Mouse (Mus musculus) kidney, embryonic 16.5 days (tissue): ENCODE measurements around the gene Plpp3. TPM values are rescaled to one million over a fixed set of nuclear protein-coding genes. Genes with fewer than 3 reads are reported as not detected.
"Not testable (repeated sequence)": the region's sequence is repeated elsewhere in the genome, so short reads cannot be mapped to it uniquely, and the experiment has no call there.

Source experiments
- ATAC-seq: fragments of 200-750 bp; cut with Nextera tagmentation; 2 replicates; pipeline ENCODE4 v1.8.0; 2017; ENCODE audit warnings: moderate TSS enrichment; ENCODE audit not compliant: low FRiP score, low TSS enrichment
- H3K27ac ChIP-seq: fragments of 300-500 bp; sonication (generic); 2 replicates; pipeline ENCODE4 v1.5.1; 2014; ENCODE audit warnings: low read length
- H3K27me3 ChIP-seq: fragments of 300-500 bp; sonication (generic); 2 replicates; pipeline ENCODE4 v1.6.1; 2014; ENCODE audit warnings: low read length, control low read depth, mixed read lengths; ENCODE audit not compliant: insufficient read depth
- H3K36me3 ChIP-seq: fragments of 300-500 bp; sonication (generic); 2 replicates; pipeline ENCODE4 v1.6.1; 2014; ENCODE audit warnings: low read length, control low read depth, mixed read lengths; ENCODE audit not compliant: insufficient read depth
- H3K4me1 ChIP-seq: fragments of 300-500 bp; sonication (generic); 2 replicates; pipeline ENCODE4 v1.6.1; 2014; ENCODE audit warnings: low read length, control low read depth, mixed read lengths; ENCODE audit not compliant: insufficient read depth
- H3K4me2 ChIP-seq: fragments of 300-500 bp; sonication (generic); replicated peaks from 2 replicates; pipeline ENCODE4 v1.6.1; 2014; ENCODE audit warnings: low read depth, low read length
- H3K4me3 ChIP-seq: fragments of 300-500 bp; sonication (generic); 2 replicates; pipeline ENCODE4 v1.5.1; 2014; ENCODE audit warnings: mild to moderate bottlenecking, low read length
- H3K9ac ChIP-seq: fragments of 300-500 bp; sonication (generic); replicated peaks from 2 replicates; pipeline ENCODE4 v1.6.1; 2014; ENCODE audit warnings: low read length
- H3K9me3 ChIP-seq: fragments of 300-500 bp; sonication (generic); 2 replicates; pipeline ENCODE4 v1.6.1; 2016; ENCODE audit warnings: low read length, control low read depth
- WGBS: fragments of 180-500 bp; shearing (Covaris S2); extraction: QIAGEN DNeasy Blood & Tissue Kit; methylation state at CpG from one replicate; pipeline ENCODE4 v1.1.7; 2014; 5-methylcytosine and 5-hydroxymethylcytosine counted together
- polyA plus RNA-seq: library from polyadenylated mRNA; unstranded; fragments of >200 nt; fragmentation: Nextera tagmentation; extraction: Ambion mirVana; gene quantifications from 2 replicates; pipeline ENCODE4 v1.2.1, GENCODE M21; 2015

Gene Plpp3
- polyA plus RNA-seq, 1 experiment from 2014 or later, result 76.3 TPM

DNA sequence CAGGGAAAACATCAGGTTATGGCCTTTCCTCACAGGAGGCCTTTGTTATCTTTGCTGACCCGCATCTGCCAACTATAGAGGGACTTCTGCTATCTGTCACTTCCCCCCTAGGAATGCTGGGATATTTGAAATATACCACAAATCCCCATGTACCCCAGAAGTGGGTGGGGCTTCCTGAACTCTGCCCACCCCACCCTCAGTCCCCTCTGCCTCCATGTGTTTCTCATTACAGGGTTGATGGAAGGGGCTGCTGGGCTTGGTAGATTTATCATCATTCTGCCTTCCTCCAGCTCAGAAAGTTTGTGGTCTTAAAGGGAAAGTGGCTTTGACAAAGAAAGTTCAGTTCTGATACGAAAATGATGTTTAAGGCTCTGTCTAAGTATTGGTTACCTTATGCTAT, 103.2 kb downstream of the Plpp3 start:
- Histone ChIP-seq H3K4me2 (no peak overlapping the region), H3K27ac (no peak overlapping the region), H3K4me3 (no peak overlapping the region), H3K9ac (no peak overlapping the region), H3K9me3 (no peaks in the 10 kb centered on the region), H3K4me1 (peaks cover 2% of the 10 kb centered on the region; the same call in 1 of the 2 replicates), H3K36me3 (no peaks in the 10 kb centered on the region), H3K27me3 (no peaks in the 10 kb centered on the region)
- WGBS, result 58% methylated on average over 2 of the region's 2 CpGs
- no peak for ATAC-seq

DNA sequence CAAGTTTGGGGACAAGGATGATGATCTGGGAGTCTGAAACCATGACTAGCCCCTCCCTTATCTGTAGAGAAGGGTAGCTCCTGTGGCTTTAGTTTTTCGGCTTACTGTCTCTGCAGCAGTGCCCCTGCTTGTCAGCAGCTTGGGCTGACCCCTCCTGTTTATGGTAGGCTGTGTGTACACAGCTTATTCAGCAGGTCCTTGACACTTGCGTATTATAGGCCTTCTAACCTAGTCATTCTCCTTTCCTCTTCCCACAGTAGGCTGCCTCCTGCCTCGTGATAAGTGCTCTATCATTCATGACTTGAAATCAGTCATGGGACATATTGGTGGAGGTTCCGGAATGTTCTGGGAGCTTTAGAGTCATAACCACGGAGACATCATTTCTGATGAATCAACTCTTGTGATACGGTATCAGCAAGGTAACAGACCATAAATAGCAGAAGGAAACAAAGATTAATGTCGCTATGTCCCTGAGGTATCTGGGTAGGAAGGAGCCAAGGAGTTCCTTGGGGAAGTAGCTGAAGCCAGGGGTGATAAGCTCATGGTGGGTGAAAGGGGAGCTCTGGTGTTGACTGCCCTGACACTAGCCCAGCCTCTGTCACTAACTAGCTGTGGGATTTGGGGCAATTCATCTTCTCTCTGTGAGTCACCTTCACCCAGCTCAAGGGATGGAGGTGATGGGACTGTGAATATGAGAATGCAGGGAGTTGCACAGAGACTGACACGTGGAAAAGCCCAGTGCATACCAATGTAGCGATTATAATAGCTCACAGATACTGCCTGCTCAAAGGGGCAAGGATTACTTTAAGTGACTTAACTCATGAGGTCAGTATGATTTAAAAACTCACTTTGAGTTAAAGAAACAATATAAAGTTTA, 104.0 kb downstream of the Plpp3 start:
- Histone ChIP-seq H3K4me2 (no peak overlapping the region), H3K27ac (no peak overlapping the region), H3K4me1 (peaks cover 2% of the 10 kb centered on the region; the same call in 1 of the 2 replicates), H3K4me3 (no peak overlapping the region), H3K27me3 (no peaks in the 10 kb centered on the region), H3K9ac (no peak overlapping the region), H3K36me3 (no peaks in the 10 kb centered on the region), H3K9me3 (no peaks in the 10 kb centered on the region)
- 72% methylated on average over 9 of the region's 9 CpGs for WGBS
- no peak; the same call in 1 of the 2 replicates for ATAC-seq

- peaks cover 2% of the 10 kb centered on the region; the same call in 1 of the 2 replicates for H3K4me1 ChIP-seq
- 0 out of 2 replicates have a peak overlapping the region, but pooled peaks have one; percentile 13 for H3K27ac ChIP-seq
- 76% methylated on average over 12 of the region's 12 CpGs for WGBS
- H3K9ac ChIP-seq, result no peak overlapping the region
- no peaks in the 10 kb centered on the region for H3K27me3 ChIP-seq
- H3K36me3 ChIP-seq, result no peaks in the 10 kb centered on the region
- H3K4me2 ChIP-seq, result no peak overlapping the region
- no peak for ATAC-seq
- no peak overlapping the region for H3K4me3 ChIP-seq
- H3K9me3 ChIP-seq, result no peaks in the 10 kb centered on the region
Measured at GRCm38 (mm10) chr4:105262358-105262757, 105.2 kb downstream of the Plpp3 start.

GRCm38 (mm10) chr4:105263600-105263999, 106.5 kb downstream of the Plpp3 start:
- Histone ChIP-seq H3K4me1 (no peaks in the 10 kb centered on the region), H3K27ac (no peak overlapping the region), H3K9ac (no peak overlapping the region), H3K36me3 (no peaks in the 10 kb centered on the region), H3K4me2 (no peak overlapping the region), H3K9me3 (no peaks in the 10 kb centered on the region), H3K27me3 (no peaks in the 10 kb centered on the region), H3K4me3 (no peak overlapping the region)
- 91% methylated on average over 8 of the region's 8 CpGs for whole genome bisulfite sequencing
- ATAC-seq, result no peak

DNA sequence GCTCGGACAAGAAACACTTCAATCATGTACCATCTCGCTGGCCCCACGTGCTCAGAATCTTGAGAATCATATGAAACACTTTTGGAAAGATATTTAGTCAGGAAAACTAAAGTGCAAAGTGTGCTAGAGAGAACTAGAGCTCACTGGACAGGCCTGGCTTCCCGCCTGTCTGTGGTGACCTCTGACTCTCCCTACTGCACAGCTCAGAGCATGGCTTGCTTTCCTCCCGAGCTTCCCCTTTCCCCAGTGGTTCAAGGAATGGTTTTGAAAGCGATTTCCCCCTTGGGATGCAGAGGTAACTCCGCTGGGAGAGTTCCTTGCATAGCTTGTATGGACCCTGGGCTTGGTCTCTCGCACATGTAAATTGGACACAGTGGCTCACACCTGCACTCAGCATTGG, 107.9 kb downstream of the Plpp3 start:
- Histone ChIP-seq H3K27me3 (no peaks in the 10 kb centered on the region), H3K36me3 (no peaks in the 10 kb centered on the region), H3K4me1 (no peaks in the 10 kb centered on the region), H3K4me2 (no peak overlapping the region), H3K27ac (no peak overlapping the region), H3K9ac (no peak overlapping the region), H3K9me3 (no peaks in the 10 kb centered on the region), H3K4me3 (no peak overlapping the region)
- 79% methylated on average over 8 of the region's 8 CpGs for WGBS
- no peak for ATAC-seq

GRCm38 (mm10) chr4:105265678-105266077, 108.5 kb downstream of the Plpp3 start:
- Histone ChIP-seq H3K9me3 (no peaks in the 10 kb centered on the region), H3K27ac (no peak overlapping the region), H3K4me3 (no peak overlapping the region), H3K9ac (no peak overlapping the region), H3K27me3 (no peaks in the 10 kb centered on the region), H3K4me2 (no peak overlapping the region), H3K4me1 (no peaks in the 10 kb centered on the region), H3K36me3 (no peaks in the 10 kb centered on the region)
- 79% methylated on average over 4 of the region's 4 CpGs for WGBS
- ATAC-seq, result no peak

GRCm38 (mm10) chr4:105268202-105268730, 111.1 kb downstream of the Plpp3 start:
- Histone ChIP-seq H3K36me3 (no peaks in the 10 kb centered on the region), H3K9ac (no peak overlapping the region), H3K4me3 (no peak overlapping the region), H3K27me3 (no peaks in the 10 kb centered on the region), H3K4me2 (no peak overlapping the region), H3K4me1 (no peaks in the 10 kb centered on the region), H3K27ac (no peak overlapping the region), H3K9me3 (no peaks in the 10 kb centered on the region)
- no peak for ATAC-seq
- WGBS, result 82% methylated on average over 6 of the region's 6 CpGs

DNA sequence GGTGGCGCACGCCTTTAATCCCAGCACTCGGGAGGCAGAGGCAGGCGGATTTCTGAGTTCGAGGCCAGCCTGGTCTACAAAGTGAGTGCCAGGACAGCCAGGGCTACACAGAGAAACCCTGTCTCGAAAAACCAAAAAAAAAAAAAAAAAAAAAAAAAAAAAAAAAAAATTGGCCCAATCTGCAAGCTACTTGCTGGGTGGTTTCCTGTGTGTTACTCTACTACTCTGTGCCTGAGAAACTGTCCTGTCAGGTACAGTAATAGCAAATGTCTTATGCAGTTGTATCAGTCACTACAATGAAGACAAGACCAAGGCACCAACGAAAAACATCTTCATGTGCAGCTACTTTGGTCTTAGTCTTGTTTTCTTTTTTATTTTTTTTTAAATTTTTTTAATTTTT, 112.3 kb downstream of the Plpp3 start:
- not testable (repeated sequence) for H3K4me3 ChIP-seq, H3K4me2 ChIP-seq, ATAC-seq, H3K27ac ChIP-seq, H3K27me3 ChIP-seq, H3K9me3 ChIP-seq, H3K9ac ChIP-seq, H3K4me1 ChIP-seq, H3K36me3 ChIP-seq
- WGBS, result 93% methylated on average over 5 of the region's 7 CpGs

GRCm38 (mm10) chr4:105271166-105271565, 114.0 kb downstream of the Plpp3 start:
- Histone ChIP-seq H3K27ac (no peak overlapping the region), H3K9me3 (no peaks in the 10 kb centered on the region), H3K9ac (no peak overlapping the region), H3K36me3 (no peaks in the 10 kb centered on the region), H3K27me3 (no peaks in the 10 kb centered on the region), H3K4me1 (peaks cover 5% of the 10 kb centered on the region; the same call in 1 of the 2 replicates), H3K4me3 (no peak overlapping the region), H3K4me2 (no peak overlapping the region)
- no peak for ATAC-seq
- WGBS, result 79% methylated on average over 6 of the region's 6 CpGs

DNA sequence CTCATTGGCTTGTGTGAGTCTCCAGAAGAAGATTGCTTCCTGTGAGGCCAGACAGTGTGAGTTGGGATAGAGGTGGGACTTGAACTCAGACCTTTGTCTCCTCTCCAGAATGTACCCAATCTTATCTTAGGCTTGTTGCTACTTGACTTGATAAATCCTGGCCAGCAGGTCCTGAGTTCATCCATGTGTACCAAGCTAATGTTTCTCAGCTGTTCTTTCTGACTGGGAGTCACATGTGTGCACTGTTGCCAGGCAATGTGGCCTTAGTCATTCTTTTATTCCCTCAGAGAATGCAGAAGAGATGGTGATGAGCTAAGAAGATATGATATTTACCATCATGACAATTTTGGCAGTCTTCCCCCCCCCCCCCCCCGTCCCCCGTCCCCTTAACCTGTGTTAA, 115.9 kb downstream of the Plpp3 start:
- ATAC-seq, result no peak
- Histone ChIP-seq H3K36me3 (no peaks in the 10 kb centered on the region), H3K4me3 (no peak overlapping the region), H3K4me1 (peaks cover 5% of the 10 kb centered on the region; the same call in 1 of the 2 replicates), H3K9ac (no peak overlapping the region), H3K4me2 (no peak overlapping the region), H3K27ac (no peak overlapping the region), H3K27me3 (no peaks in the 10 kb centered on the region), H3K9me3 (no peaks in the 10 kb centered on the region)
- WGBS, result 88% methylated on average over 2 of the region's 2 CpGs
